Mouse (Mus musculus): ENCODE results near the gene Mutyh. TPM values are rescaled to one million over a fixed set of nuclear protein-coding genes. Genes with fewer than 3 reads are reported as not detected.

Mutyh gene
- polyA plus RNA-seq, 1 experiment from 2014 or later: 10.3 TPM

- peak; percentile 59 for ATAC-seq
- Histone ChIP-seq H3K36me3 (no peaks in the 10 kb centered on the region), H3K9me3 (no peaks in the 10 kb centered on the region), H3K4me3 (replicated peaks) (no peak overlapping the region), H3K4me1 (replicated peaks) (no peaks in the 10 kb centered on the region), H3K27ac (peak overlapping the region; percentile 13; the same call in 1 of the 2 replicates), H3K9ac (no peak overlapping the region), H3K4me2 (replicated peaks) (no peak overlapping the region), H3K27me3 (replicated peaks) (no peaks in the 10 kb centered on the region)
- 11% methylated on average over 3 of the region's 3 CpGs for WGBS
These were observed 18.6 kb upstream of the Mutyh start for GRCm38 (mm10) chr4:116788956-116789355.

GRCm38 (mm10) chr4:116792453-116792852 is 15.1 kb upstream of the Mutyh start:
- H3K4me1 ChIP-seq (replicated peaks): 0 out of 2 replicates have a peak, but pooled peaks cover 6% of the 10 kb centered on the region
- ATAC-seq: no peak
- no peak overlapping the region for H3K4me3 ChIP-seq (replicated peaks)
- H3K36me3 ChIP-seq: no peaks in the 10 kb centered on the region
- WGBS: 86% methylated on average over 8 of the region's 8 CpGs
- no peak overlapping the region for H3K9ac ChIP-seq
- no peaks in the 10 kb centered on the region for H3K27me3 ChIP-seq (replicated peaks)
- no peak overlapping the region for H3K4me2 ChIP-seq (replicated peaks)
- H3K9me3 ChIP-seq: no peaks in the 10 kb centered on the region
- H3K27ac ChIP-seq: no peak overlapping the region

- Histone ChIP-seq H3K9me3 (no peaks in the 10 kb centered on the region), H3K4me1 (replicated peaks) (0 out of 2 replicates have a peak, but pooled peaks cover 6% of the 10 kb centered on the region), H3K27me3 (replicated peaks) (no peaks in the 10 kb centered on the region), H3K4me2 (replicated peaks) (no peak overlapping the region), H3K27ac (no peak overlapping the region), H3K36me3 (no peaks in the 10 kb centered on the region), H3K9ac (no peak overlapping the region), H3K4me3 (replicated peaks) (no peak overlapping the region)
- ATAC-seq: no peak
- 71% methylated on average over 2 of the region's 2 CpGs for WGBS
These were observed 13.2 kb upstream of the Mutyh start for GRCm38 (mm10) chr4:116794273-116794672.

GRCm38 (mm10) chr4:116796442-116797110 is 10.9 kb upstream of the Mutyh start:
- Histone ChIP-seq H3K4me3 (replicated peaks) (no peak overlapping the region), H3K4me1 (replicated peaks) (0 out of 2 replicates have a peak, but pooled peaks cover 6% of the 10 kb centered on the region), H3K9ac (no peak overlapping the region), H3K4me2 (replicated peaks) (no peak overlapping the region), H3K9me3 (no peaks in the 10 kb centered on the region), H3K36me3 (no peaks in the 10 kb centered on the region), H3K27ac (no peak overlapping the region), H3K27me3 (replicated peaks) (no peaks in the 10 kb centered on the region)
- WGBS: 47% methylated on average over 1 of the region's 1 CpGs
- peak; percentile 79 for ATAC-seq

- WGBS: 49% methylated on average over 5 of the region's 5 CpGs
These were observed 7.6 kb upstream of the Mutyh start for GRCm38 (mm10) chr4:116799901-116800300.

GRCm38 (mm10) chr4:116811012-116811411 is 3.5 kb downstream of the Mutyh start:
- H3K36me3 ChIP-seq: 0 out of 2 replicates have a peak, but pooled peaks cover 2% of the 10 kb centered on the region
- peaks cover 6% of the 10 kb centered on the region for H3K4me1 ChIP-seq (replicated peaks)
- H3K4me2 ChIP-seq (replicated peaks): no peak overlapping the region
- no peak overlapping the region for H3K4me3 ChIP-seq (replicated peaks)
- H3K9ac ChIP-seq: no peak overlapping the region
- 60% methylated on average over 3 of the region's 3 CpGs for WGBS
- H3K27ac ChIP-seq: no peak overlapping the region
- ATAC-seq: no peak
- H3K9me3 ChIP-seq: no peaks in the 10 kb centered on the region
- H3K27me3 ChIP-seq (replicated peaks): no peaks in the 10 kb centered on the region

More at GRCm38 (mm10) chr4:116799901-116800300, 7.6 kb upstream of the Mutyh start:
- H3K27me3 ChIP-seq (replicated peaks): no peaks in the 10 kb centered on the region
- no peak for ATAC-seq
- no peak overlapping the region for H3K4me3 ChIP-seq (replicated peaks)
- H3K9me3 ChIP-seq: no peaks in the 10 kb centered on the region
- no peak overlapping the region for H3K27ac ChIP-seq
- peaks cover 15% of the 10 kb centered on the region for H3K36me3 ChIP-seq
- H3K9ac ChIP-seq: no peak overlapping the region
- 0 out of 2 replicates have a peak, but pooled peaks cover 6% of the 10 kb centered on the region for H3K4me1 ChIP-seq (replicated peaks)
- no peak overlapping the region for H3K4me2 ChIP-seq (replicated peaks)

- no peaks in the 10 kb centered on the region for H3K27me3 ChIP-seq (replicated peaks)
- no peaks in the 10 kb centered on the region; the same call in 1 of the 2 replicates for H3K4me1 ChIP-seq (replicated peaks)
- H3K4me3 ChIP-seq (replicated peaks): no peak overlapping the region
- no peak overlapping the region for H3K4me2 ChIP-seq (replicated peaks)
- H3K27ac ChIP-seq: no peak overlapping the region
- no peaks in the 10 kb centered on the region for H3K9me3 ChIP-seq
- H3K36me3 ChIP-seq: 0 out of 2 replicates have a peak, but pooled peaks cover 2% of the 10 kb centered on the region
- ATAC-seq: no peak
- no peak overlapping the region for H3K9ac ChIP-seq
- 92% methylated on average over 5 of the region's 5 CpGs for WGBS
These were observed 7.8 kb downstream of the Mutyh start for GRCm38 (mm10) chr4:116815276-116815675.

GRCm38 (mm10) chr4:116817486-116817885 is 10.0 kb downstream of the Mutyh start:
- ATAC-seq: no peak
- WGBS: 93% methylated on average over 6 of the region's 6 CpGs
- H3K4me3 ChIP-seq (replicated peaks): no peak overlapping the region

GRCm38 (mm10) chr4:116819968-116820901 is 12.7 kb downstream of the Mutyh start:
- no peak overlapping the region for H3K27ac ChIP-seq
- H3K9ac ChIP-seq: peak overlapping the region; percentile 47

More at GRCm38 (mm10) chr4:116817486-116817885, 10.0 kb downstream of the Mutyh start:
- H3K9ac ChIP-seq: no peak overlapping the region
- H3K4me2 ChIP-seq (replicated peaks): no peak overlapping the region
- 0 out of 2 replicates have a peak, but pooled peaks cover 7% of the 10 kb centered on the region for H3K27me3 ChIP-seq (replicated peaks)
- H3K36me3 ChIP-seq: 0 out of 2 replicates have a peak, but pooled peaks cover 2% of the 10 kb centered on the region
- H3K27ac ChIP-seq: no peak overlapping the region
- no peaks in the 10 kb centered on the region for H3K9me3 ChIP-seq
- H3K4me1 ChIP-seq (replicated peaks): peaks cover 9% of the 10 kb centered on the region

GRCm38 (mm10) chr4:116820902-116821693 is 13.6 kb downstream of the Mutyh start:
- WGBS: under 1% methylated on average over 51 of the region's 51 CpGs
- peak; percentile 87 for ATAC-seq
- peaks cover 11% of the 10 kb centered on the region for H3K4me1 ChIP-seq (replicated peaks)

More at GRCm38 (mm10) chr4:116819968-116820901, 12.7 kb downstream of the Mutyh start:
- ATAC-seq: no peak
- H3K4me1 ChIP-seq (replicated peaks): peaks cover 10% of the 10 kb centered on the region
- H3K4me3 ChIP-seq (replicated peaks): peak overlapping the region; percentile 51
- H3K9me3 ChIP-seq: no peaks in the 10 kb centered on the region
- WGBS: 31% methylated on average over 32 of the region's 32 CpGs
- no peaks in the 10 kb centered on the region for H3K36me3 ChIP-seq
- peak overlapping the region; percentile 97 for H3K4me2 ChIP-seq (replicated peaks)
- 0 out of 2 replicates have a peak, but pooled peaks cover 7% of the 10 kb centered on the region for H3K27me3 ChIP-seq (replicated peaks)

GRCm38 (mm10) chr4:116821694-116822016 is 14.1 kb downstream of the Mutyh start, which contains the start of gene Hpdl:
Hpdl (minus strand) TSS chr4:116821707.
- Histone ChIP-seq H3K9ac (peak within 1 kb of the TSS; percentile 47), H3K36me3 (no peaks in the 10 kb centered on the region), H3K4me3 (replicated peaks) (peak within 1 kb of the TSS; percentile 51), H3K27me3 (replicated peaks) (0 out of 2 replicates have a peak, but pooled peaks cover 7% of the 10 kb centered on the region), H3K4me2 (replicated peaks) (peak within 1 kb of the TSS; percentile 97), H3K27ac (peak within 1 kb of the TSS; percentile 32; the same call in 1 of the 2 replicates), H3K9me3 (no peaks in the 10 kb centered on the region), H3K4me1 (replicated peaks) (peaks cover 11% of the 10 kb centered on the region)
- 10% methylated on average over 9 of the region's 9 CpGs for WGBS
- no peak for ATAC-seq

More at GRCm38 (mm10) chr4:116820902-116821693, 13.6 kb downstream of the Mutyh start:
- H3K27ac ChIP-seq: no peak overlapping the region
- H3K9me3 ChIP-seq: no peaks in the 10 kb centered on the region
- H3K9ac ChIP-seq: peak overlapping the region; percentile 47
- H3K27me3 ChIP-seq (replicated peaks): 0 out of 2 replicates have a peak, but pooled peaks cover 7% of the 10 kb centered on the region
- H3K4me2 ChIP-seq (replicated peaks): peak overlapping the region; percentile 97
- no peaks in the 10 kb centered on the region for H3K36me3 ChIP-seq
- H3K4me3 ChIP-seq (replicated peaks): peak overlapping the region; percentile 51

Measured in intestine, embryonic 15.5 days (tissue).